In the genomic region with DNA sequence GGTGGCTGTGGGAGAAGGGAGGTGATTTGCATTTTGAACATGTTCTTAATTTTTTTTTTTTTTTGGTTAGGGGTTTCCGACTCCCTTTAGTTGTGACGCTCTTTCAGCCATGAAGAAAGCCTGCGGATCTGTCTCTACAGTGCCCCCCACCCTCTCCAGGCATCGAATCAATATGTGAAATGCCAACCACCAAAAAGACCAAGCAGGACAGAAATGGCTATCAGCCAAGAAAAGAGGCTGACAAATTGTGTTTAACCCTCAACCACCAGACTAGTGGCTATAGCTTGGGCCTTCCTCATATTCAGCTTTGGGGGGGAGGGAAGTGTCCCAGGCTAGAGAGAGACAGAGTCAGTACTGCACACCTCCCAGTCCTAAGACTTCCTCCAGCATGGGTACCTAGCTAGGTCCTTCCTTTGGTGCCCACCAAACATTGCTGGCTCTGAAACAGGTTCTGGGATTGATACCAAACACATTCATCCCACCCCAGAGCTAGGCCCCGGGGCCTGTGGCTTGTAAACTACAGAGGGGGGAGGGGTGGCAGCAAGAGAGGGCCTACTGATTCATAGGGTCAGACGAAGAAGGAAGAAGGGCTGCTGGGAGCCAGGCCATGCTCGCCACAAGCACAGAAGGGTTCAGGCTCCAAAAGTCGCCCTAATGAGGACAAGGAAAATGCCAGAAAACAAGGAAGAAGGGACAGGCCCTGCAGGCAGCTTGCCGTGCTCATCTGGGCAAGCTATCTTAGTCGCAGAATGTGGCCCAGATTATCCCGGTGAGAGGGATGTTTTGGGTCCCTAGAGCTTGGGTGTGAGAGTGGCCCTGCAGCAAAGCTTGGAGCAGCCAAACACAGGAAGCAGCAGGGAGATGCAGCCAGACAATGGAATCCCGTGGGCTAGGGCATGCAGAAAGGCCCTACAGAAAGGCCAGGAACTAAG, we compare ENCODE assay signal across 8 mouse cellular contexts. TPM values are rescaled to one million over a fixed set of nuclear protein-coding genes. Genes with fewer than 3 reads are reported as not detected.
DNase-seq lines count a peak whose midpoint lies in the region; ATAC-seq and TF ChIP-seq lines count a peak whose summit lies in the region.

No protein-coding gene starts in this region.

- no peaks in the 10 kb centered on the region for H3K9me3 ChIP-seq in kidney, postnatal 0 days (replicated peaks; ENCODE audit: low read length)

- WGBS in liver, adult 2 months = 31% methylated on average over 12 of the region's 12 CpGs
- WGBS in kidney, postnatal 0 days = 19% methylated on average over 12 of the region's 12 CpGs

- no peaks in the 10 kb centered on the region for H3K27me3 ChIP-seq in liver, adult 2 months (ENCODE audit: control insufficient read depth, insufficient read depth, low read length)
- H3K27me3 ChIP-seq in kidney, postnatal 0 days (ENCODE audit: insufficient read depth, low read length) = no peaks in the 10 kb centered on the region
- no peaks in the 10 kb centered on the region for H3K27me3 ChIP-seq in myocyte (ENCODE audit: control insufficient read depth, insufficient read depth, insufficient read length)

- peak overlapping the region; percentile 38; the same call in 1 of the 2 replicates for H3K4me3 ChIP-seq in liver, adult 2 months (ENCODE audit: insufficient read depth, low read depth, low read length)
- no peak overlapping the region for H3K4me3 ChIP-seq in kidney, postnatal 0 days (replicated peaks; ENCODE audit: low read depth, low read length)
- H3K4me3 ChIP-seq in myocyte = peak overlapping the region; percentile 15

- no peak for DNase-seq in liver, adult 2 months (ENCODE audit: extremely low read depth, low read depth, low spot score)
- no peak for DNase-seq in liver
- peak; percentile 34 to 42 for DNase-seq in cerebellum, postnatal 36 days
- peak; percentile 83 for DNase-seq in heart, adult 8-10 months (ENCODE audit: low spot score)
- peak; percentile 64 for DNase-seq in kidney, postnatal 0 days (ENCODE audit: low spot score)
- DNase-seq in frontal cortex, postnatal 10 days (ENCODE audit: low spot score in 2 of 2) = no peak
- DNase-seq in natural killer cell, adult 2 months (ENCODE audit: low spot score in 2 of 2) = no peak

- no peak overlapping the region for H3ac ChIP-seq in myocyte (ENCODE audit: control insufficient read depth, insufficient read length)

- H3K4me1 ChIP-seq in liver, adult 2 months (ENCODE audit: control insufficient read depth, insufficient read depth, low read length) = peaks cover 51% of the 10 kb centered on the region
- H3K4me1 ChIP-seq in kidney, postnatal 0 days (replicated peaks; ENCODE audit: insufficient read depth, low read length) = peaks cover 64% of the 10 kb centered on the region

- peaks cover 50% of the 10 kb centered on the region for H3K79me2 ChIP-seq in liver, adult 2 months (ENCODE audit: control insufficient read depth, insufficient read depth, low read length)
- peaks cover 74% of the 10 kb centered on the region for H3K79me2 ChIP-seq in myocyte (ENCODE audit: control insufficient read depth, insufficient read depth)

- H3K36me3 ChIP-seq in liver, adult 2 months (ENCODE audit: control insufficient read depth, insufficient read depth, low read length) = no peaks in the 10 kb centered on the region
- H3K36me3 ChIP-seq in kidney, postnatal 0 days (ENCODE audit: insufficient read depth, low read length) = 0 out of 2 replicates have a peak, but pooled peaks cover 3% of the 10 kb centered on the region
- no peaks in the 10 kb centered on the region for H3K36me3 ChIP-seq in myocyte (ENCODE audit: control insufficient read depth, insufficient read depth)

- peak overlapping the region; percentile 75; the same call in 1 of the 2 replicates for H3K9ac ChIP-seq in liver, adult 2 months (ENCODE audit: low read depth, low read length)
- H3K9ac ChIP-seq in kidney, postnatal 0 days (ENCODE audit: low read depth, low read length) = peak overlapping the region; percentile 39; the same call in 1 of the 2 replicates

- no peak for TF ChIP-seq POLR2A in liver, adult 2 months (IDR thresholded peaks at IDR 0.05; ENCODE audit: extremely low read depth, insufficient read depth, low read length)
- TF ChIP-seq POLR2A in myocyte (IDR thresholded peaks at IDR 0.05; ENCODE audit: insufficient read length, low read depth) = no peak

- no peak for TF ChIP-seq CTCF in liver, adult 2 months (IDR thresholded peaks at IDR 0.05; ENCODE audit: low read depth, low read length)
- TF ChIP-seq CTCF in kidney, postnatal 0 days (IDR thresholded peaks at IDR 0.05; ENCODE audit: low read depth) = no peak

- H3K27ac ChIP-seq in liver, adult 2 months (replicated peaks; ENCODE audit: insufficient read depth, low read depth, low read length) = peak overlapping the region; percentile 93
- H3K27ac ChIP-seq in kidney, postnatal 0 days = peak overlapping the region; percentile 98

- ATAC-seq in kidney, postnatal 0 days (replicated peaks; ENCODE audit: low FRiP score, low read depth) = no peak

- H3K4me2 ChIP-seq in kidney, postnatal 0 days (ENCODE audit: low read length) = peak overlapping the region; percentile 35; the same call in 1 of the 2 replicates
- H3K4me2 ChIP-seq in myocyte (ENCODE audit: low read depth) = peak overlapping the region; percentile 91

TF ChIP-seq in myocyte, 11 proteins besides CTCF, POLR2A, EP300 and RAD21:
- TF ChIP-seq MYOD1 (IDR thresholded peaks at IDR 0.05; ENCODE audit: control insufficient read depth in 1 of 3, insufficient read length in 2 of 3, low read depth in 2 of 3) (no peak), MYOG (IDR thresholded peaks at IDR 0.05; ENCODE audit: control insufficient read depth in 1 of 3, insufficient read depth in 1 of 3, insufficient read length in 2 of 3, low read depth in 2 of 3) (no peak), SRF (IDR thresholded peaks at IDR 0.05; ENCODE audit: control insufficient read depth, insufficient read length, low read depth) (no peak), REST (IDR thresholded peaks at IDR 0.05; ENCODE audit: insufficient read depth, insufficient read length) (no peak), POLR2AphosphoS2 (IDR thresholded peaks at IDR 0.05; ENCODE audit: insufficient read length, low read depth) (no peak), MAX (IDR thresholded peaks at IDR 0.05; ENCODE audit: low read depth) (no peak), TCF12 (IDR thresholded peaks at IDR 0.05; ENCODE audit: insufficient read depth, poor library complexity, severe bottlenecking) (no peak), TCF3 (IDR thresholded peaks at IDR 0.05; ENCODE audit: insufficient read length, low read depth) (no peak), USF1 (IDR thresholded peaks at IDR 0.05; ENCODE audit: low read depth) (no peak), E2F4 (IDR thresholded peaks at IDR 0.05; ENCODE audit: insufficient read depth) (no peak)
TF ChIP-seq in myocyte: peak in this region for 0.

RNA-seq across cellular contexts. Expression of a gene that starts 40.1 kb away (rescaled TPM):
- total RNA-seq in liver, adult 2 months (2014; rRNA removed) = 10.0 and 10.8 TPM in 2 replicates
- polyA plus RNA-seq in liver, adult 2 months (2012; rRNA removed) = 6.4 and 7.8 TPM in 2 replicates
- total RNA-seq in heart, adult 8-10 months (2022) = 10 to 100 TPM; 35.5 to 60.5 (median 45.4) TPM
- polyA plus RNA-seq in kidney, postnatal 0 days (2015; fragmentation: Nextera tagmentation; extraction: Ambion mirVana) = 39.6 and 41.7 TPM in 2 replicates
- 20.9 TPM for polyA plus RNA-seq in myocyte (2012; fragmentation: generic; extraction: Trizol)

Comparison
In these comparisons a context has a peak if more than half of its experiments do, and no peak if none do; other contexts are left out.
1. DNase-seq: peak in cerebellum, postnatal 36 days (2 of 2), heart, adult 8-10 months (single experiment) and kidney, postnatal 0 days (single experiment); none in liver, adult 2 months (single experiment), liver (single experiment), frontal cortex, postnatal 10 days (0 of 2) and natural killer cell, adult 2 months (0 of 2).